Mouse (Mus musculus): ENCODE measurements around the gene Cdh23.

The Cdh23 gene

DNA sequence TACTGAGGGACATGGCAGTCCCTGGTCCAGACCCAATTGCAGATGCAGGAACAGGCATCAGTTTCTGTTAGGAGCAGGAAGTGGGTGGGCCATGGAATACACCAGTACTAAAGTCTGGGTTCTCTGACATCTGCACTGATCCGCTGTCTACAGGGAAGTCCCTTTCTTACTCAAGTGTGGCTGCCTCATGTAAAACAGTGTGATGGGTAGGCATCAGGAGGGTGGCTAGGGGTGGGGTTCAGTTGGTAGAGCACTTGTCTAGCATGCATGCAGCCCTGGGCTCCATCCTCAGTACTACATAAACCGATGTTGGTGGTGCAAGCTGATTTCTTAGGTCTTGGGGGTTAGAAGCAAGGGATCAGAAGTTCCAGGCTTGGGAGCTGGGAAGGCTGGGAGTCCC lies 282.5 kb downstream of the Cdh23 start:
- H3K36me3 ChIP-seq (ENCODE audit: control insufficient read depth, insufficient read depth, low read length, poor library complexity, severe bottlenecking), result no peaks in the 10 kb centered on the region
- peak; percentile 79 for DNase-seq (ENCODE audit: low read depth, low spot score)
- H3K27me3 ChIP-seq (ENCODE audit: control insufficient read depth, insufficient read depth, low read length, poor library complexity, severe bottlenecking), result no peaks in the 10 kb centered on the region

DNA sequence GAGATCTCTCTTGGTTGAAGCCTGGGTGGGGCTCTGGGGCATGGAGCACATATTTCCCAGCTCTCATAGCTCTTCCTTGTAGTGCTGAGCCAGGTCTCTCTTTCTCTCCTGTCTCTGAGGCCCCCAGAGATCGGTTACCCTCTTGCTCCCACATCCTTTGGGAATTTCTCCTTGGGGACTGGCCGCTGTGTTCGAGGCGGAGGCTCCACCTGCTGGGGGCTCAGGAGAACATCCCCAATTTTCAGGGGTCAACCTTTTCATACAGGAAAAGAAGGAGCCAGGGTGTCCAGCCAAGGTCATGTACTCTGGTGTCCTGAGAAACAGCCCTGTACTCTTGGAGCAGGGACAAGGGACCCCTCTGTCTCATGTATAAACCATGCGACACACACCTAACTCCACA lies 284.5 kb downstream of the Cdh23 start:
- H3K27me3 ChIP-seq (ENCODE audit: control insufficient read depth, insufficient read depth, low read length, poor library complexity, severe bottlenecking), result no peaks in the 10 kb centered on the region
- DNase-seq (ENCODE audit: low read depth, low spot score), result no peak
- H3K36me3 ChIP-seq (ENCODE audit: control insufficient read depth, insufficient read depth, low read length, poor library complexity, severe bottlenecking), result no peaks in the 10 kb centered on the region

DNA sequence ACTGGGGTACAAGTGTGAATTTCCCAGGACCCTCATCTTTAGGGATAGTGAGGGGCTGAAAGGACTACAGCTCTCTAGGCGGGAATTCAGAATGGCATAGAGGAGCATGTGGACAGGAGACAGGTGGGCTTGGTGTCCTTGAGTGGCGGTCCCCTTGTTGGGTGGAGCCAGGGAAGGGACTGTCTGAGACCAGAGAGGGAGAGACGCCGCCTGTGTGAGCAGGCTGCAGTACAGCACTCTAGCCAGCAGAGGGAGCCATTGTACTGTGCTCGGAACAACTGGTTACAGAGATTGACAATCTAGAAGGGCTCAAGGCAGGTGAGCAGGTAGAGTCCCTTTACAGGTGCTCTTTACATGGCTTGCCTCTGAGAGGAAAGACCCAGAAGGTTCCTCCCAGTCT lies 288.5 kb downstream of the Cdh23 start:
- DNase-seq (ENCODE audit: low read depth, low spot score), result peak; percentile 84
- no peaks in the 10 kb centered on the region for H3K36me3 ChIP-seq (ENCODE audit: control insufficient read depth, insufficient read depth, low read length, poor library complexity, severe bottlenecking)
- H3K27me3 ChIP-seq (ENCODE audit: control insufficient read depth, insufficient read depth, low read length, poor library complexity, severe bottlenecking), result no peaks in the 10 kb centered on the region

DNA sequence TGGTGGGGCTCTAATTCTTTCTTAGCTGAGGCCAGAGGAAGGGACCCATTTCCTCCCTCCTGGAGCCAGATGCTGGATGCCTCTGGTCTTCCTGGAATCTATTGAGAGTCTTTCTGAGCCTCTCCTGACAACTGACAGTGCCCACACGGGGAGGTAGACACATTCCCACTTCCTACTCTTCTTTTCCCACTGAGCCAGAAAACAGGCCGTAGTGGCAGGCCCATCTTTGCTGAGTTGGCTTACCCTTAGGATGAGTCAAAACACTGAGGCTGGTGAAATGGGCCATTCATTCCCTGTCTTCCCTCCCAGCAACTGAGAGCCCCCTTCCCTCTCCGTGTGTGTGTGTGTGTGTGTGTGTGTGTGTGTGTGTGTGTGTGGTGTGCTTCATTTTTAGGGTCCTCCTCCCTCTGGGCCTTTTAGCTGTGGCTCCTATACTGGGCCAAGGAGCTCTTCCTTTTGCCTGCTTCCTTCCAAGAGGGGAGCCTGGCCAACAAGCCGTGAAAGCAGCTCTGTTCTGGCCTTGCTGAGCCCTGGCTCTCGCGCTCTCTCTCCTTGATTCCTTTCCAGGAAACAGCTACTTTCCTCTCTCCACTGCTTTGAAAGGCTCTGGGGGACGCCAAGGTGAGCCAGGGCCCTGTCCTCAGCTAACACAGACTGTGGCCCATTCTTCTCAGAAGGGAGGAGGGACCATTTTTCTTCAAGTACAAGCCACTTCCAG lies 290.7 kb downstream of the Cdh23 start:
- no peaks in the 10 kb centered on the region for H3K27me3 ChIP-seq (ENCODE audit: control insufficient read depth, insufficient read depth, low read length, poor library complexity, severe bottlenecking)
- DNase-seq (ENCODE audit: low read depth, low spot score), result no peak
- H3K36me3 ChIP-seq (ENCODE audit: control insufficient read depth, insufficient read depth, low read length, poor library complexity, severe bottlenecking), result no peaks in the 10 kb centered on the region

DNA sequence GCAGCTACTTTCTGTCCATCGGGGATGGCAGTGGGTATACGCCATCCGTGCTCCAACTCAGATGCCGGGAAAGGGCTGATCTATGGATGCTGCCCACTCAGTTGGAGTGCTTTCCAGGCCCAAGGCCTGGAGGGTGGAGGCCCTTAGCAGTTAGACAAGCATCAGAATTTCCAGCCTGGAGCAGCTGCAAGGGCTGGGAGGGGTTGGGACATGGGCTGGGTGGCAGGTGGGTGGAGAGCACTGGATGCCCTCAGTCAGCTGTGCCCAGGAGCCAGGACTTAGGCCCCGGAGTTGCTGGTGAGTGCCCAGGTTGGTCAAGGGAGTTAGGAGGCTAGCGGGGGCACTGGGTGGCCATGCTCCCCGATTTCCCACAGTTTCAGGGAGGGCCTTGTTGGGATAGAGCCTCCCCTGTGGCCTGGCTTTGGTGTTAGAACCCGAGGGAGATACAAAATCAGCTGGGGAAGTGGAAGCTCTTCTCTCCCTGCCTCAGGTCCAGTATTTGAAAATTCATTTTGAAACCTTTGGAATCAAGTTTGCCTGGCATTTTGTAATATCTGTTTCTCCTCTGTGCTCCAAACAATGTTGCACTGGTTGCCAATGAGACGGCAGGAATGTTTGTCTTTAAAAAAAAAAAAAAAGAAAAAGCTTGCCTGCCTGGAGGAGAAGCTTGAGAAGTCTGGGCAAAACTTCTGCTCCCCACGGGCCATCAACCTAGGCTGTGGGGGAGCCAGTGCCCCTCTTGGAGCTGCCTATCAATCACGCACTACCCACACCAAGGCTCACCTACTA lies 295.6 kb downstream of the Cdh23 start:
- no peak for DNase-seq (ENCODE audit: low read depth, low spot score)
- no peaks in the 10 kb centered on the region for H3K36me3 ChIP-seq (ENCODE audit: control insufficient read depth, insufficient read depth, low read length, poor library complexity, severe bottlenecking)

DNA sequence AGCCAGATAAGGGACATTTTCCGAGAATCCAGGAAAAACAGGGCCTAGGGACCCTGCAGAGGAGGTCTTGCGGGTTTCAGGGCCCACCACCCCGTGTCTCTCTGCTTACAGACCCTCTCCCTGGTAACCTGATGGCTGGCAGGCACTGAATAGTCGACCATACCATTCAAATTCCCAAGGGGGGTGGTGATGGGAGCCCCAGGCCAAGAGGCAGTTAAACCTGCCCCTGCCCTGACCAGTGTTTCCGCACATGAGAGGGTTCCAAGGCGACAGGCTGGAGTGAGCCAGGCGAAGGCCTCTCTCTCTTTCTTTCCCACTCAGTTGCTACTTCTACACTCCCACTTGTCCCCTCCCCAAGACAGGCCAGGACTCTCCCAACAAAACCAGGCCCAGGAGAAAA lies 296.8 kb downstream of the Cdh23 start, which contains the start of gene Gm17455:
Gene Gm17455 (plus strand): TSS at position 278 of the 400 bp plus-strand sequence.
- no peak for DNase-seq (ENCODE audit: low read depth, low spot score)
- Histone ChIP-seq H3K36me3 (ENCODE audit: control insufficient read depth, insufficient read depth, low read length, poor library complexity, severe bottlenecking) (no peaks in the 10 kb centered on the region), H3K27me3 (ENCODE audit: control insufficient read depth, insufficient read depth, low read length, poor library complexity, severe bottlenecking) (no peaks in the 10 kb centered on the region)

More for the DNA sequence above, 295.6 kb downstream of the Cdh23 start:
- H3K27me3 ChIP-seq (ENCODE audit: control insufficient read depth, insufficient read depth, low read length, poor library complexity, severe bottlenecking), result no peaks in the 10 kb centered on the region

DNA sequence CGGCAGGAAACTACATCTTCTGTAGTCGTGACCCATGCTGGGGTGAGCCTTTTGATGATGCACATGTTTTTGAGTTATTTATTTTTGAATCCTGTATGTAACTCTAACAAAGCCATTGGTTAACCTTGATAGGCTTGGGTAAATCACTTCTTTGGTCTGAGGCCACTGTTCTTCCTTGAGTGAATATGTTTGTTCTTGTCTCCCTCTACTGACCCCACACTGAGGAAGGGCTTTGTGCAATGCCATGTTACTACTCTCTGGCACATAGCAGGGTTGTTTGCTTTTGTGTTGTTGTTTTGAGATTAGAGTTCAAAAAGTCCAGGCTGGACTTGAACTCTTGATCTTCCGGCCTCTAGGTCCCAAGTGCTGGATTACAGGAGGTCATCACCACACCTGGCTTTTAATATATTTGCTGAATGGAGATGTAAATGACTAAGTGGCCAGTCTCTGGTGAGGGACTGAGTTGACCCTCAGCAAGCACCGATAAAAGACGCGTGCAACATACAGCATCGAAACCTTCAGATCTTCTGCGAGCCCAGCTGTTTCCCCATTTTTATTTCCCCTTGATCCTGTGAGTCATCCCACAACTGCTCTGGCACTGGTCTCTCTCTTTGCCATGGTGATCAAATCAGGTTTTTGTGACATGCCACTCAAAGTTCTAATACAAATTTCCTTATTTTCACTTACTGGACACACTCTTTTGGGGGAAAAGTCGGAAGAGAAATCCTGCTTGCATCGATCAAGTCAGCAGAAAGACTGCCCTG lies 298.1 kb downstream of the Cdh23 start:
- Histone ChIP-seq H3K27me3 (ENCODE audit: control insufficient read depth, insufficient read depth, low read length, poor library complexity, severe bottlenecking) (no peaks in the 10 kb centered on the region), H3K36me3 (ENCODE audit: control insufficient read depth, insufficient read depth, low read length, poor library complexity, severe bottlenecking) (no peaks in the 10 kb centered on the region)
- DNase-seq (ENCODE audit: low read depth, low spot score), result peak; percentile 22

DNA sequence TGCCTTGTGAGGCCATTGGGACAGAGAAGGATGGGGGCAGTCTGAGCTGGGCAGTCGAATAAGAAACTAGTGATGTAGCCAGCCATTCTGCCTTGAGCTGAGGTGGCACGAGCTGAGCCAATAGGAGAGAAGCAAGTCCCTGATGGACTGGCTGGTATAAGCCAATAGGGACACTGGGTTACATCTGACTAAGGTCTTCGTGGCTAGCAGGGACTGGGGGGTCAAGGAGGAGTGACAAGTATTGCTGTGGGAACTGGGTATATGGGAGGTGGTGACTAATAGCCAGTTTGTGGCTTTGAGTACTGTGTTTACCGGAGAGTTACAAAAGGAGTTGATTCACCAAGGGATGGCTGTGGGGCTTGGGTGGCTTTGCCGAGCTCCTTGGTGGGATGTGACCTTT lies 300.7 kb downstream of the Cdh23 start:
- no peak for DNase-seq (ENCODE audit: low read depth, low spot score)
- Histone ChIP-seq H3K27me3 (ENCODE audit: control insufficient read depth, insufficient read depth, low read length, poor library complexity, severe bottlenecking) (no peaks in the 10 kb centered on the region), H3K36me3 (ENCODE audit: control insufficient read depth, insufficient read depth, low read length, poor library complexity, severe bottlenecking) (no peaks in the 10 kb centered on the region)

DNA sequence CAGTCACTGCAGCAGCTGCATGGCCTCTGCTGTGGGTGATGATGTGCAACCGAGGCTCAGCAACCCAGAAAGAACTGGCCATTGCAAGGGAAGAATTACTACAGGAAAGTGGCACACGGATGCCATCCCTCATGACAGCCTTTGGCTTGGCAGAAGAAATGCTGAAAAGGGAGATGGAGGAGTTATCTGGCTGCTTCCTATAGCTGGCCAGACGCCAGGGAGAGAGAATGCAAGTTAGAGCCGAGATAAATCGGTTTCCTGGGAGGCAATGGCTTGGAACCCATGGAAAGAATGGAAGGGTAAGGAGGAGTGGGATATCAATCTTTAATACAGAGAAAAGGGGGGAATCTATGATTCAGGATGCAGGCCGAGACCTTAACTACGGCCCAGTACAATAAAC lies 301.4 kb downstream of the Cdh23 start:
- H3K27me3 ChIP-seq (ENCODE audit: control insufficient read depth, insufficient read depth, low read length, poor library complexity, severe bottlenecking), result no peaks in the 10 kb centered on the region
- no peak for DNase-seq (ENCODE audit: low read depth, low spot score)
- no peaks in the 10 kb centered on the region for H3K36me3 ChIP-seq (ENCODE audit: control insufficient read depth, insufficient read depth, low read length, poor library complexity, severe bottlenecking)

DNA sequence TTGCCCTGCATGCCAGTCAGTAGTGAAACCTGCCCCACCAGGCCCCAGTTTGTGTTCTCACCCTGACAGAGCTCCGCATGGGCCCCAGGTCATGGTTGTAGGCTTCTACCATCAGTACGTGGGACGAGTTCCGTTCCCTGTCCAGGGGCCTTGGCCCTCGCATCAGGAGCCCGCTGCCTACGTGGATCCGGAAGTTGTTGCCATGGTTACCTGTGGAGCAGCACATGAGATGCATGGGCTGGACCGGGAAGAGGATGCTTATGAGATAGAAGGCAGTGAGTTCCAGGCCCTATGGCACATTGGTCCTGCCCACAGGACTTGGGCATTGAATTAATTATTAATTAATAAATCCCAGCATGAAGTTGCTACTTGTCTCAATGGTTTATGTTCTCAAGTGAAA lies 304.6 kb downstream of the Cdh23 start:
- Histone ChIP-seq H3K27me3 (ENCODE audit: control insufficient read depth, insufficient read depth, low read length, poor library complexity, severe bottlenecking) (no peaks in the 10 kb centered on the region), H3K36me3 (ENCODE audit: control insufficient read depth, insufficient read depth, low read length, poor library complexity, severe bottlenecking) (no peaks in the 10 kb centered on the region)
- DNase-seq (ENCODE audit: low read depth, low spot score), result no peak

DNA sequence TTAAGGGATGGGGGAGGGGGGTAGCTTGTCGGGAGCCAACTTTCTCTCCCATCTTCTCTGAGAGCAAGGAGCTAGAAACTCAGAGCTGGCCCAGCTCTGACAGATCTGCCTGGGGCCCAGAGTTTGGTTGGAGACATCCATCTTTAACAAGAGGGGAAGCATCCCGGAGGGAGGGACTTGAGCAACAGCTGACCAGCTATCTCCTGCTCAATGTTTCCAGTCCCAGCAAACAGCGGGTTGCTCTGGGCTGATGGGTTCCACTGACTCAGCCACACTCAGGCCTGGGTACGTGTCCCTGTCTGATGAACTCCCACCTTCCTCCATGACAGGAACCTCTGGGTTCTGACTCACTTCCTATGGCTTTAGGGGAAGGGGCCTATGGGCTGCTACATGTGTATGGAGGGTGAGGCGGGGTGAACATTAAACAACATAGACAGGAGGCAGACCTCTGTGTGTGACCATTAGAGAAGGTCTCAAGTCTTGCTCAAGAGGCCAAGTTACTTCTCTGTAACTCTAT lies 305.3 kb downstream of the Cdh23 start:
- no peak for DNase-seq (ENCODE audit: low read depth, low spot score)
- Histone ChIP-seq H3K27me3 (ENCODE audit: control insufficient read depth, insufficient read depth, low read length, poor library complexity, severe bottlenecking) (no peaks in the 10 kb centered on the region), H3K36me3 (ENCODE audit: control insufficient read depth, insufficient read depth, low read length, poor library complexity, severe bottlenecking) (no peaks in the 10 kb centered on the region)

DNA sequence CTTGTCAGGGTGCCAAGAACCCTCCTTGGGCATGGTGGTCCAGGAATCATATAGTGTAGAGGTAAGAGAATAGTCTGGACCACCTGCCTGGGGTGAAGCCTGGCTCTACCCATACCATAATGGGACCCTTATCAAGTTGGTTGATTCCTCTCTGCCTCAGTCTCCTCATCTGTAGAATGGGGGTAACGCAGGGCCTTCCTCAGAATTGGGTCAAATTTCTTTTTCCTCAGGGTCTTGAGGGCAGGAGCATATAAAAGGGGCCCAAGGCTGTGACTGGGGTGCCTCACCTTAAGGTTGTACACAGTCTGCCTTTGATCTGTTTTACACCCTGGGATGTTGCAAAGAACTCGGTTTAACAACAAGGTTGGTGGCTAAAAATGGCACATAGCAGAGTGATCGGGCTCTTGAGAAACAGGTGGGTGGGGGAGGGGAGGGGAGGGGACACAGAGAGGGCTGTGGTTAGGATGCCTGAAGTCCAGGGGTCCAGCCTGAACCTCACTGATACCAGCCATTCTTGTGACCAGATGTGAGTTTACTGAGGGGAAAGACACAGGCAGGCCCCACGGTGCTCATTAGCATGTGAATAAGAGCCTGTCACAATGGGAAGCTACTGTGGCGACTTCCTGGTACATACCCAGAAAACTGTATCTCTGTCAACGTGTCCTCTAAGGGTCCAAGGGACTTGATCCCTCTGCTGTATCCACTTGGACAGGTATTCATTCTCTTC lies 305.9 kb downstream of the Cdh23 start:
- Histone ChIP-seq H3K36me3 (ENCODE audit: control insufficient read depth, insufficient read depth, low read length, poor library complexity, severe bottlenecking) (no peaks in the 10 kb centered on the region), H3K27me3 (ENCODE audit: control insufficient read depth, insufficient read depth, low read length, poor library complexity, severe bottlenecking) (no peaks in the 10 kb centered on the region)
- DNase-seq (ENCODE audit: low read depth, low spot score), result peak; percentile 35

DNA sequence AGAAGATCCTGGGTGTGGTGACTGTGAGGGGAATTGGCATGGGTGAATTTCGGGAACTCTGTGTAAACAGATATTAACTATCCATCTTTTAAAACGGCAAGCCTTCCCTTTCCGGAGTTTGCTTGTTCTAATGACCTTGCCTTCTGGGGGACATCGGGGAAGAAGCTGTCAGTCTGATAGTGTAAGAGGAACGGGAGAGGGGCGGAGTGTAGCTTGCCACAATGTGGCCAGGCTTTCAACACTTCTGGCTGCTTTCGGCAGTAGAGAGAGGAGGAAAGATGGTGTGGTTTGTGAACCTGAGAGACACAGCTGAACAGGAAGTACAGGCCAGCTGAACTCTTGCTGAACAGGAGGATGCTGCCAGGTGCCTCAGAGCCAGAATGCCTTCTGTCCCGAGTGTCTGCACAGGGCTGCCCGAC lies 306.8 kb downstream of the Cdh23 start:
- no peaks in the 10 kb centered on the region for H3K27me3 ChIP-seq (ENCODE audit: control insufficient read depth, insufficient read depth, low read length, poor library complexity, severe bottlenecking)
- DNase-seq (ENCODE audit: low read depth, low spot score), result peak; percentile 57
- H3K36me3 ChIP-seq (ENCODE audit: control insufficient read depth, insufficient read depth, low read length, poor library complexity, severe bottlenecking), result no peaks in the 10 kb centered on the region

DNA sequence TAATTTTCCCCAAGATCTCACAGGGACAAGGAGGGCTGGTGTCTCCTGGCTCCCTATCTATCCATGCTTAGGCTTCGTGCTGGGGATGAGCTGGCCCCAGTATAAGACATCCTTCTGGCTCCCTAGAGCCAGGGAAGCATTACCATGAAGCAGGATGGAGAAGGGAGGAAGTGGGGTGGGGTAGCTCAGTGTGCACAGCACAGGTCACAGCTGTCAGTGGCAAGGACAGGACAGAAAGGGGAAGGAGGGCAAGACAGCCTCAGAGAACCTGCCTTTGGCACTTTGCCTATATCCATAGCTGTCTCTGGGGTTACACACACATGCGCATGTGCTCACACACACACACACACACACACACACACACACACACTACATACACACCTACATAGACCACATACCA lies 308.0 kb downstream of the Cdh23 start:
- peak; percentile 48 for DNase-seq (ENCODE audit: low read depth, low spot score)
- Histone ChIP-seq H3K36me3 (ENCODE audit: control insufficient read depth, insufficient read depth, low read length, poor library complexity, severe bottlenecking) (no peaks in the 10 kb centered on the region), H3K27me3 (ENCODE audit: control insufficient read depth, insufficient read depth, low read length, poor library complexity, severe bottlenecking) (no peaks in the 10 kb centered on the region)

Measured in splenic B cell, adult 2 months (primary cell).